Mouse (Mus musculus) neural tube, embryonic 11.5 days (tissue): ENCODE results near the gene Col25a1. TPM values are rescaled to one million over a fixed set of nuclear protein-coding genes. Genes with fewer than 3 reads are reported as not detected.

ENCODE experiments used
- ATAC-seq: fragments of 200-750 bp; cut with Nextera tagmentation; 2 replicates; pipeline ENCODE4 v1.8.0; 2017; ENCODE audit warnings: moderate number of reproducible peaks, mild to moderate bottlenecking, moderate TSS enrichment, moderate library complexity; ENCODE audit not compliant: insufficient read depth, low FRiP score, low TSS enrichment
- DNase-seq: peaks from one replicate; pipeline ENCODE4 v3.0.0-alpha.2; 2015; ENCODE audit warnings: low spot score
- H3K27ac ChIP-seq: fragments of 300-500 bp; sonication (generic); 2 replicates; pipeline ENCODE4 v1.5.1; 2014; ENCODE audit warnings: low read depth, mild to moderate bottlenecking, low read length
- H3K27me3 ChIP-seq: fragments of 300-500 bp; sonication (generic); 2 replicates; pipeline ENCODE4 v1.6.1; 2014; ENCODE audit warnings: mild to moderate bottlenecking, low read length, mixed read lengths; ENCODE audit not compliant: control insufficient read depth, insufficient read depth
- H3K36me3 ChIP-seq: fragments of 300-500 bp; sonication (generic); 2 replicates; pipeline ENCODE4 v1.6.1; 2014; ENCODE audit warnings: mild to moderate bottlenecking, low read length, moderate library complexity, mixed read lengths; ENCODE audit not compliant: control insufficient read depth, insufficient read depth
- H3K4me1 ChIP-seq: fragments of 300-500 bp; sonication (generic); 2 replicates; pipeline ENCODE4 v1.6.1; 2014; ENCODE audit warnings: low read length, mixed read lengths; ENCODE audit not compliant: control insufficient read depth, insufficient read depth
- H3K4me2 ChIP-seq: fragments of 300-500 bp; sonication (generic); 2 replicates; pipeline ENCODE4 v1.6.1; 2014; ENCODE audit warnings: low read depth, mild to moderate bottlenecking, moderate library complexity
- H3K4me3 ChIP-seq: fragments of 300-500 bp; sonication (generic); 2 replicates; pipeline ENCODE4 v1.5.1; 2014; ENCODE audit warnings: low read depth, low read length
- H3K9ac ChIP-seq: fragments of 300-500 bp; sonication (generic); 2 replicates; pipeline ENCODE4 v1.6.1; 2014; ENCODE audit warnings: mild to moderate bottlenecking, low read length
- H3K9me3 ChIP-seq: fragments of 300-500 bp; sonication (generic); 2 replicates; pipeline ENCODE4 v1.6.1; 2016; ENCODE audit warnings: low read length; ENCODE audit not compliant: control insufficient read depth
- WGBS: fragments of 180-500 bp; shearing (Covaris S2); extraction: QIAGEN DNeasy Blood & Tissue Kit; methylation state at CpG from one replicate; pipeline ENCODE4 v1.1.7; 2014; 5-methylcytosine and 5-hydroxymethylcytosine counted together
- polyA plus RNA-seq: library from polyadenylated mRNA; unstranded; fragments of >200 nt; fragmentation: Nextera tagmentation; extraction: Ambion mirVana; gene quantifications from 2 replicates; pipeline ENCODE4 v1.2.1, GENCODE M21; 2014

The Col25a1 gene
- polyA plus RNA-seq, 1 experiment from 2014 or later: 7.2 TPM

DNA sequence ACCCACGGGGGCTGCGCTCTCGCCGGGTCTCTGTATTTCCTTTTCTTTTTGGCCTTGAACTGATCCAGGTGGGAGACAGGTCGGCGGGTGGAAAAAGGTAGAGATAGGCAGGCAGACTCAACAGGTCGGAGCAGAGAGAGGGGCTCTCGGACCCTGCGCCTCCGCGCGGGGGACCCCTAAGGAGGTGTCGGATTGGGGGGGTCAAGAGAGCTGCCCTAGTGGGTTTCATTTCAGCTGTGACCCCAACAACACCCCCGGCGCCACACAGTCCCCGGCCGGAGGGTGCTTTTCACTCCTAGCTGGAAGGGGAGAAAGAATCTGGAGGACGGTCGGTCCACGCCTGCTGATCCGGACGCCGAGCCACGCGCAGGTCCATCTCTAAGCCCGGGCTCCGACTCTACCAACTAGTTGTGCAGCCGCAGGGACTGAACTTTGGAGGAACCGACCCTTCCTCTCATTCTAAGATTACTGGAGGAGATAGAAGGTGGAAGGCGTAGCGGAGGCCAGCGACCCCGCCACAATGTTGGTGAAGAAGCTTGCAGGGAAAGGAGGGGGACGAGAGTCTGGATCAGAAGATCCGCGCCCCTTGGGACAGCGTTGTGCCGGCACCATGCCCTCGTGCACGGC lies 49.8 kb downstream of the Col25a1 start:
- H3K27ac ChIP-seq: no peak overlapping the region

DNA sequence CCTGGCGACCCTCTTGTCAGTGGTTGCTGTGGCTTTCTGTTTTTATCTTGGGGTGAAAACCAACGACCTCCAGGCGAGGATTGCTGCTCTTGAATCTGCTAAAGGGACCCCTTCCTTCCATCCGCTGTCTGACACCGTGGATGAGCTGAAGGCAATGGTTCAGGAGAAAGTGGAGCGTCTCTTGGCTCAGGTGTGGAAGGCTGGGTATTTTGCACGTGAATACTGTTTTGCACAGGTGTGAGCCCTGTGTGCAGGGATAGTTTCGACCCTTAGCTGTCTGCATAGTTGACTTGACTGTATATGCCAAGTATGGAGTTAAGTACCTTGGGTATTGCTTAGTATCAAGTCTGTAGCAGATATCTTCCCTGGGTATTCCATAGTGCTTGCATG lies 50.3 kb downstream of the Col25a1 start:
- 29% methylated on average over 8 of the region's 8 CpGs for WGBS
- Histone ChIP-seq H3K4me1 (no peaks in the 10 kb centered on the region), H3K9ac (0 out of 2 replicates have a peak overlapping the region, but pooled peaks have one; percentile 5), H3K27me3 (peaks cover 6% of the 10 kb centered on the region), H3K4me3 (peak overlapping the region; percentile 48), H3K9me3 (no peaks in the 10 kb centered on the region), H3K4me2 (peak overlapping the region; percentile 93), H3K36me3 (no peaks in the 10 kb centered on the region), H3K27ac (no peak overlapping the region)
- DNase-seq: no peak
- no peak for ATAC-seq

More for the DNA sequence above, 49.8 kb downstream of the Col25a1 start:
- Histone ChIP-seq H3K4me1 (no peaks in the 10 kb centered on the region), H3K27me3 (peaks cover 6% of the 10 kb centered on the region), H3K4me2 (peak overlapping the region; percentile 93), H3K9ac (peak overlapping the region; percentile 5), H3K9me3 (no peaks in the 10 kb centered on the region), H3K36me3 (no peaks in the 10 kb centered on the region), H3K4me3 (peak overlapping the region; percentile 48)
- WGBS: under 1% methylated on average over 40 of the region's 40 CpGs
- DNase-seq: peak; percentile 37
- ATAC-seq: peak; percentile 46

DNA sequence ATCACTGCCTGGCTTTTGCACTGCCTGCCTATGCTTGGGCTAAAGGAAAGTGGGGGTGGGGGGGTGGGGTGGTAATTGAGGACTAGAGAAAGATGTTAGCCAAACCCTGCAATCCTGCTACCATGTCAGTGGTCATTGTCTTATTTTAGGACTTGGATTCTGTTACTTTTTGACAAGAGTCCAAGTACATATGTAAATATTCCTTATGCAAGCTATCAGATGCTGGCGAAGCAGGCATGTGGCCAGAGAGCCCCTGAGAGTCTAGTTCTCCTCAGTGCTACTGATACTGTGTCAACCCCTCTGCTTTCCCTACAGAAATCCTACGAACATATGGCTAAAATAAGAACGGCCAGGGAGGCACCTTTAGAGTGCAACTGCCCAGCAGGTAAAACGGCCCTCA lies 51.1 kb downstream of the Col25a1 start:
- no peaks in the 10 kb centered on the region for H3K36me3 ChIP-seq
- no peaks in the 10 kb centered on the region for H3K4me1 ChIP-seq
- 79% methylated on average over 4 of the region's 4 CpGs for WGBS
- H3K4me3 ChIP-seq: no peak overlapping the region
- H3K27me3 ChIP-seq: peaks cover 6% of the 10 kb centered on the region
- no peak for DNase-seq
- no peak for ATAC-seq
- no peaks in the 10 kb centered on the region for H3K9me3 ChIP-seq
- no peak overlapping the region for H3K27ac ChIP-seq
- H3K4me2 ChIP-seq: no peak overlapping the region; the same call in 1 of the 2 replicates
- H3K9ac ChIP-seq: no peak overlapping the region

DNA sequence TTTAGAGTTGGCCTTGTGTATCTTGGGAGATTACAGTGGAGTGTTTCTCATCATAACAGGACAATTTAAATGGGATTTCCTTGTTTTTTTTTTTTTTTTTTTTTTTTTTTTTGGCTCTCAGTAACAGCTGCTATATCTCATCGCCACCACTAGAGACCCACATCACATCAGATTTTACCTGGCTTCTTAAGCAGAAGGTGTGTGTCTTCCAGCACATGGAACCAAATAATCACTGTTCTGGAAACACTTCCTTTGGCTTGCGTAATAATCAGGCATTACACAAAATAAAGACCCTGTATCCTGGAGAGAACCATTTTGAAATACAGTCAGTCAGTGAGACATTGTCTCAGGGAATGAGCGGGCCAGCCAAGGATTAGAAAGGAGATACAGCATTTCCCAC lies 53.8 kb downstream of the Col25a1 start:
- WGBS: 66% methylated on average over 3 of the region's 3 CpGs
- DNase-seq (no peak), ATAC-seq (no peak)
- Histone ChIP-seq H3K4me2 (no peak overlapping the region), H3K27me3 (peaks cover 6% of the 10 kb centered on the region), H3K9ac (no peak overlapping the region), H3K4me3 (no peak overlapping the region), H3K27ac (no peak overlapping the region), H3K4me1 (no peaks in the 10 kb centered on the region), H3K9me3 (no peaks in the 10 kb centered on the region), H3K36me3 (no peaks in the 10 kb centered on the region)

DNA sequence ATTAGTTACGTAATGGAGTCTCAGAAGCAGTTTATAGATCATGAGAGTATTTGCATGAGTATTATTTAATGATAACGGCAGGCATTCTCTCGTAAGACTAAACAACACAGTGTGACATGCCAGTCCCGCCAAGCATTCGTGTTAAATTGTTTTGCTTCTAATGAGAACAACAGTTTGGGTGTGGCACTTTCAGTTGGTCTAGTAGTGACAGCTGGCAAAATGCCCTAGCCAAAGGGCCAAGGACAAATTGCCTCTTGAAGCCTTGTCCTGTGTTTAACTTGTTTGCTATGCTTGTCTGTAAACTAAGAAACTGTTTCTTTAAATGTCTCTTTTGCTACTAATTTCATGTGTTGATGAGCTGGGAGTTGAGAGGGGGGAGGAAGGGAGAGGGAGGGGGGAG lies 56.3 kb downstream of the Col25a1 start:
- Histone ChIP-seq H3K4me2 (no peak overlapping the region), H3K9ac (no peak overlapping the region), H3K4me3 (no peak overlapping the region), H3K4me1 (no peaks in the 10 kb centered on the region), H3K9me3 (no peaks in the 10 kb centered on the region), H3K36me3 (no peaks in the 10 kb centered on the region), H3K27me3 (no peaks in the 10 kb centered on the region), H3K27ac (no peak overlapping the region)
- 88% methylated on average over 5 of the region's 5 CpGs for WGBS
- no peak for DNase-seq
- ATAC-seq: no peak

DNA sequence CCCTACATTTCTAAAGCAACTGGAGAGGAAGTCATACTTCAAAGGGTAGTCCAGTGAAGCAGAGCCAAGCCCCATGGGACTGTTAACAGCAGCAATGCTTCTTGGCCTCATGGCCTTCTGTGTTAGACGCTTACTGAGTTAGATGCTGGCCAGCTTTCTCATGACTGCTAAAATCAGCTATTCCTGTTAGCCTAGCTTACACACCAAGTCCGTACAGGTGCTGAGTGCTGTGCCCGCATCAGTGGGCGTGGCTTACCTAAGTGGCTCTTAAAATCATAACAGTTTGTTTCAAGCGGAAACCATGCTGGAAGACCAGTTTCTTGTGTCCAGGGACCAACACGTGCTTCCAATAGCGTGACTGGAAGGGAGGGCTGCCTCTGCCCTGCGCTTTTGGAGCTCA lies 62.1 kb downstream of the Col25a1 start:
- no peaks in the 10 kb centered on the region for H3K36me3 ChIP-seq
- H3K27ac ChIP-seq: no peak overlapping the region
- 0 out of 2 replicates have a peak, but pooled peaks cover 3% of the 10 kb centered on the region for H3K4me1 ChIP-seq
- 86% methylated on average over 8 of the region's 8 CpGs for WGBS
- H3K27me3 ChIP-seq: no peaks in the 10 kb centered on the region
- H3K9me3 ChIP-seq: no peaks in the 10 kb centered on the region
- H3K4me3 ChIP-seq: no peak overlapping the region
- DNase-seq (no peak), ATAC-seq (no peak)
- H3K4me2 ChIP-seq: no peak overlapping the region
- H3K9ac ChIP-seq: no peak overlapping the region

DNA sequence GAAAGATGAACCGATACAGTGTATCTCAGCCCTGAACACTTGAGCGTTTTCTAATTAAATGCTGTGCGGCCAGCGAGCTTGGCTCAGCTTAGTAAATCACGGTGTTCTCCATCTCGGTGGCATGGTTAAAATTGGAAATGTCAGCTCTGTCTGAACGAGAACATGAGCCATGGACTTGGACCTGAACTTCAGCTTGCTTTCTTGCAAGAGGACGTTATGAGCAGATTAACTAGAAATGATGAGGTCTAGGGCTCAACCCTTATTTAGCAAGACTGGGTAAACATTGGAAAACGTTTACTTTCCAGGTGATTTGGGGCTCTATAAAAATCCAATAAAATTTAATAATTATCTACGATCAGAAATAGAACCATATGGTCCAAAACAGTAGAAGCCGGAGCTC lies 83.3 kb downstream of the Col25a1 start:
- Histone ChIP-seq H3K27me3 (no peaks in the 10 kb centered on the region), H3K27ac (no peak overlapping the region), H3K9ac (no peak overlapping the region), H3K36me3 (no peaks in the 10 kb centered on the region), H3K4me1 (no peaks in the 10 kb centered on the region), H3K4me3 (no peak overlapping the region), H3K9me3 (no peaks in the 10 kb centered on the region), H3K4me2 (no peak overlapping the region)
- ATAC-seq (no peak), DNase-seq (no peak)
- WGBS: 86% methylated on average over 11 of the region's 11 CpGs

DNA sequence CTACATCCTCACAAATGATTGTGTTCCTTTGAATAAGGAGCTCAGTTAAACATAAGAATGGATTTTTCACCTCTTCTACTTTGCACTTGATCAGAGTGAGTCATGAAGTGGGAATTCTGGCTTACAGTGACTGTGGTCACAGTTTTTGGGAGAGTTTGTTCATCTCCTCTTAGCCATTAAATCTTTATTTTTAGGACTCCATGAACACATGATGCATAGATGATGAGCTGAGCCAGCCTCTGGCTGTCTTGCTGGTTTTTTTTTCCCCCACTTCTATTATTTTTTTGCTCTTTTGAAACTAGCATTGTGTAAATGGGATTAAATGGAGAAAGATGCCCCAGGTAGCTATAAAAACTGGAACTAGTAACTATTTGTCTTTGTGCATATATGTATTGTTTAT lies 84.8 kb downstream of the Col25a1 start:
- Histone ChIP-seq H3K27ac (no peak overlapping the region), H3K4me3 (no peak overlapping the region), H3K9ac (no peak overlapping the region), H3K4me1 (no peaks in the 10 kb centered on the region), H3K36me3 (no peaks in the 10 kb centered on the region), H3K27me3 (no peaks in the 10 kb centered on the region), H3K9me3 (no peaks in the 10 kb centered on the region), H3K4me2 (no peak overlapping the region)
- ATAC-seq (no peak), DNase-seq (no peak)

DNA sequence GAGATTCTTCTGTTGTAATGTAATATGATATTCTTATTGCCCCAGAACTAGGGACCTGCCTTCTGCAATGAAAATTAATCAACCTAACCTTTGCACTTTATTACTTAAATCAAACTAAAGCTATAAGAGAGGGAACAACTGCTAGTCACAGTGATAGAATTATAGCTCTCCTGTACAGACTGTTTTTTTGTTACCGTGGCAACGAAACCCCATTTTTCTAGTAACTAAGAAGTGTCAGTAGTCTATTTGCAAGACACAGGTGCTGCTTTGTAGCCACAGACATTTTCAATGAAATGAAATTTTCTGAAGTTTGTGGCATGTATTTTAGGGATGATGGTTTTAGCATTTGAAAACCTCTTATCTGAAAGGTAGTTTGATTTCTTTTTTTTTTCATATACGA lies 85.3 kb downstream of the Col25a1 start:
- Histone ChIP-seq H3K36me3 (no peaks in the 10 kb centered on the region), H3K9me3 (no peaks in the 10 kb centered on the region), H3K4me2 (no peak overlapping the region), H3K27ac (no peak overlapping the region), H3K9ac (no peak overlapping the region), H3K4me3 (no peak overlapping the region), H3K27me3 (no peaks in the 10 kb centered on the region), H3K4me1 (no peaks in the 10 kb centered on the region)
- ATAC-seq: no peak
- WGBS: 90% methylated on average over 3 of the region's 3 CpGs
- DNase-seq: no peak
